Mouse (Mus musculus): ENCODE measurements around the gene Gm49366. TPM values are rescaled to one million over a fixed set of nuclear protein-coding genes. Genes with fewer than 3 reads are reported as not detected.
"Not testable (repeated sequence)": the region's sequence is repeated elsewhere in the genome, so short reads cannot be mapped to it uniquely, and the experiment has no call there.

Gene Gm49366
- polyA plus RNA-seq, 1 experiment from 2014 or later: not detected

GRCm38 (mm10) chr12:84062336-84062735 is 23.6 kb downstream of the Gm49366 start:
- Histone ChIP-seq H3K4me1 (replicated peaks; ENCODE audit: control insufficient read depth, insufficient read depth, low read length) (no peaks in the 10 kb centered on the region), H3K27me3 (replicated peaks; ENCODE audit: control insufficient read depth, insufficient read depth, low read length) (no peaks in the 10 kb centered on the region), H3K9me3 (ENCODE audit: control insufficient read depth, low read length) (no peaks in the 10 kb centered on the region), H3K4me3 (ENCODE audit: low read depth, low read length) (no peak overlapping the region), H3K9ac (ENCODE audit: low read length) (no peak overlapping the region), H3K4me2 (ENCODE audit: low read length) (no peak overlapping the region), H3K36me3 (ENCODE audit: control insufficient read depth, insufficient read depth, low read length) (no peaks in the 10 kb centered on the region), H3K27ac (ENCODE audit: low read depth) (no peak overlapping the region)
- DNase-seq (ENCODE audit: low spot score): peak; percentile 48
- WGBS: 91% methylated on average over 20 of the region's 20 CpGs
- no peak for ATAC-seq (replicated peaks; ENCODE audit: low FRiP score, low TSS enrichment, low read depth)

DNA sequence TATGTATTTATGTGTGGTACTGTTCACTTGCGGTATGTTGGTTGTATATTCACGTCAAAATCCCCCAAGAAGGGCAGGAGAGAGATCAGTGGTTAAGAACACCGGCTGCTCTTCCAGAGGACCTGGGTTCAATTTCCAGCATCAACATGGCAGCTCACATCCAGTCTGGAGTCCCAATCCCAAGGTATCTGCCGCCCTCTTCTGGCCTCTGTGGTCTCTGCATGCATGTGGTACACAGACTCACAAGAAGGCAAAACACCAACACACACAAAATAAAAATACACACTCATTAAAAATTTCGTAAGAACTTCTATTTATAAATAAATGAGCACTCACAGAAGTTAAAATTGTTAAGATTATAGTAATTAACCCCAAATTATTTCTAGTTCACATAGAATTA is 24.5 kb downstream of the Gm49366 start:
- H3K36me3 ChIP-seq (ENCODE audit: control insufficient read depth, insufficient read depth, low read length): no peaks in the 10 kb centered on the region
- no peak overlapping the region for H3K4me3 ChIP-seq (ENCODE audit: low read depth, low read length)
- H3K27me3 ChIP-seq (replicated peaks; ENCODE audit: control insufficient read depth, insufficient read depth, low read length): peaks cover 5% of the 10 kb centered on the region
- no peak overlapping the region for H3K9ac ChIP-seq (ENCODE audit: low read length)
- DNase-seq (ENCODE audit: low spot score) (peak; percentile 55), ATAC-seq (replicated peaks; ENCODE audit: low FRiP score, low TSS enrichment, low read depth) (no peak)
- H3K4me2 ChIP-seq (ENCODE audit: low read length): no peak overlapping the region
- no peak overlapping the region for H3K27ac ChIP-seq (ENCODE audit: low read depth)
- 76% methylated on average over 5 of the region's 5 CpGs for WGBS
- no peaks in the 10 kb centered on the region for H3K9me3 ChIP-seq (ENCODE audit: control insufficient read depth, low read length)
- H3K4me1 ChIP-seq (replicated peaks; ENCODE audit: control insufficient read depth, insufficient read depth, low read length): no peaks in the 10 kb centered on the region

DNA sequence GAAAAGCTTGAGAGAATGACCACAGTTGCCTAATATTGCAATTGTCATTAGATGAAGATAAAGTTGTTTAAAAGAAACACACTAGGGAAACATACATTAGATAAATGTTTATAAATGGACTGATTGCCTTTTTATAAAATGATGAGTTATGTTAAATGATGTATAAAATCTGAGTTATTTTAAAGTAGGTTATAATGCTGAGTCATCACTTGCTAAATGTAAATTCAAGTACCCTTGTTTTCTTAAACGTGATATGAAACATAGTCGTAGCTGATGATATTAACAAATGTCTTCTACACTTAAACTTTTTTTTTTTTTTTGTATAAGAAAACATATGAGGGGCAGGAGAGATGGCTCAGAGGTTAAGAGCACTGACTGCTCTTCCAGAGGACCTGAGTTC is 25.1 kb downstream of the Gm49366 start:
- DNase-seq (ENCODE audit: low spot score): no peak
- H3K4me3 ChIP-seq (ENCODE audit: low read depth, low read length): no peak overlapping the region
- WGBS: 67% methylated on average over 2 of the region's 2 CpGs
- no peak overlapping the region for H3K9ac ChIP-seq (ENCODE audit: low read length)
- no peak overlapping the region for H3K4me2 ChIP-seq (ENCODE audit: low read length)
- peaks cover 11% of the 10 kb centered on the region for H3K27me3 ChIP-seq (replicated peaks; ENCODE audit: control insufficient read depth, insufficient read depth, low read length)
- ATAC-seq (replicated peaks; ENCODE audit: low FRiP score, low TSS enrichment, low read depth): no peak
- H3K36me3 ChIP-seq (ENCODE audit: control insufficient read depth, insufficient read depth, low read length): no peaks in the 10 kb centered on the region
- H3K4me1 ChIP-seq (replicated peaks; ENCODE audit: control insufficient read depth, insufficient read depth, low read length): no peaks in the 10 kb centered on the region
- H3K9me3 ChIP-seq (ENCODE audit: control insufficient read depth, low read length): no peaks in the 10 kb centered on the region
- H3K27ac ChIP-seq (ENCODE audit: low read depth): no peak overlapping the region

- Histone ChIP-seq H3K4me3 (ENCODE audit: low read depth, low read length) (no peak overlapping the region), H3K4me2 (ENCODE audit: low read length) (no peak overlapping the region), H3K9ac (ENCODE audit: low read length) (no peak overlapping the region), H3K27ac (ENCODE audit: low read depth) (no peak overlapping the region), H3K4me1 (replicated peaks; ENCODE audit: control insufficient read depth, insufficient read depth, low read length) (no peaks in the 10 kb centered on the region), H3K36me3 (ENCODE audit: control insufficient read depth, insufficient read depth, low read length) (no peaks in the 10 kb centered on the region), H3K9me3 (ENCODE audit: control insufficient read depth, low read length) (no peaks in the 10 kb centered on the region), H3K27me3 (replicated peaks; ENCODE audit: control insufficient read depth, insufficient read depth, low read length) (peaks cover 17% of the 10 kb centered on the region)
- ATAC-seq (replicated peaks; ENCODE audit: low FRiP score, low TSS enrichment, low read depth) (no peak), DNase-seq (ENCODE audit: low spot score) (peak; percentile 40)
- 70% methylated on average over 8 of the region's 8 CpGs for WGBS
Observed at GRCm38 (mm10) chr12:84064621-84065020, 25.9 kb downstream of the Gm49366 start.

- H3K27me3 ChIP-seq (replicated peaks; ENCODE audit: control insufficient read depth, insufficient read depth, low read length): peaks cover 28% of the 10 kb centered on the region
- ATAC-seq (replicated peaks; ENCODE audit: low FRiP score, low TSS enrichment, low read depth) (no peak), DNase-seq (ENCODE audit: low spot score) (peak; percentile 41)
- H3K9ac ChIP-seq (ENCODE audit: low read length): no peak overlapping the region
- H3K4me2 ChIP-seq (ENCODE audit: low read length): no peak overlapping the region
- no peaks in the 10 kb centered on the region for H3K4me1 ChIP-seq (replicated peaks; ENCODE audit: control insufficient read depth, insufficient read depth, low read length)
- H3K4me3 ChIP-seq (ENCODE audit: low read depth, low read length): no peak overlapping the region
- no peaks in the 10 kb centered on the region for H3K9me3 ChIP-seq (ENCODE audit: control insufficient read depth, low read length)
- 71% methylated on average over 4 of the region's 4 CpGs for WGBS
- H3K36me3 ChIP-seq (ENCODE audit: control insufficient read depth, insufficient read depth, low read length): no peaks in the 10 kb centered on the region
- H3K27ac ChIP-seq (ENCODE audit: low read depth): no peak overlapping the region
Observed at GRCm38 (mm10) chr12:84067752-84068151, 29.0 kb downstream of the Gm49366 start.

GRCm38 (mm10) chr12:84068296-84068695 is 29.6 kb downstream of the Gm49366 start:
- Histone ChIP-seq H3K27ac (ENCODE audit: low read depth) (no peak overlapping the region), H3K9ac (ENCODE audit: low read length) (no peak overlapping the region), H3K9me3 (ENCODE audit: control insufficient read depth, low read length) (no peaks in the 10 kb centered on the region), H3K27me3 (replicated peaks; ENCODE audit: control insufficient read depth, insufficient read depth, low read length) (peaks cover 28% of the 10 kb centered on the region), H3K4me2 (ENCODE audit: low read length) (no peak overlapping the region), H3K4me3 (ENCODE audit: low read depth, low read length) (no peak overlapping the region), H3K4me1 (replicated peaks; ENCODE audit: control insufficient read depth, insufficient read depth, low read length) (no peaks in the 10 kb centered on the region), H3K36me3 (ENCODE audit: control insufficient read depth, insufficient read depth, low read length) (no peaks in the 10 kb centered on the region)
- 71% methylated on average over 8 of the region's 8 CpGs for WGBS
- DNase-seq (ENCODE audit: low spot score): no peak
- no peak for ATAC-seq (replicated peaks; ENCODE audit: low FRiP score, low TSS enrichment, low read depth)

GRCm38 (mm10) chr12:84068986-84069385 is 30.3 kb downstream of the Gm49366 start, which contains the start of gene Acot5:
Acot5 (plus strand) TSS chr12:84069325.
- Histone ChIP-seq H3K36me3 (ENCODE audit: control insufficient read depth, insufficient read depth, low read length) (no peaks in the 10 kb centered on the region), H3K9ac (ENCODE audit: low read length) (no peak within 1 kb of the TSS), H3K27me3 (replicated peaks; ENCODE audit: control insufficient read depth, insufficient read depth, low read length) (peaks cover 28% of the 10 kb centered on the region), H3K4me2 (ENCODE audit: low read length) (peak within 1 kb of the TSS; percentile 57), H3K4me3 (ENCODE audit: low read depth, low read length) (peak within 1 kb of the TSS; percentile 33), H3K4me1 (replicated peaks; ENCODE audit: control insufficient read depth, insufficient read depth, low read length) (no peaks in the 10 kb centered on the region), H3K27ac (ENCODE audit: low read depth) (no peak within 1 kb of the TSS), H3K9me3 (ENCODE audit: control insufficient read depth, low read length) (no peaks in the 10 kb centered on the region)
- DNase-seq (ENCODE audit: low spot score) (no peak), ATAC-seq (replicated peaks; ENCODE audit: low FRiP score, low TSS enrichment, low read depth) (no peak)
- WGBS: 51% methylated on average over 9 of the region's 9 CpGs

GRCm38 (mm10) chr12:84069582-84069981 is 30.8 kb downstream of the Gm49366 start:
- under 1% methylated on average over 37 of the region's 52 CpGs for WGBS
- H3K9ac ChIP-seq (ENCODE audit: low read length); H3K4me1 ChIP-seq (replicated peaks; ENCODE audit: control insufficient read depth, insufficient read depth, low read length); H3K36me3 ChIP-seq (ENCODE audit: control insufficient read depth, insufficient read depth, low read length); H3K27ac ChIP-seq (ENCODE audit: low read depth); H3K9me3 ChIP-seq (ENCODE audit: control insufficient read depth, low read length); ATAC-seq (replicated peaks; ENCODE audit: low FRiP score, low TSS enrichment, low read depth): not testable (repeated sequence)
- Histone ChIP-seq H3K4me3 (ENCODE audit: low read depth, low read length) (peak overlapping the region; percentile 33), H3K27me3 (replicated peaks; ENCODE audit: control insufficient read depth, insufficient read depth, low read length) (peaks cover 28% of the 10 kb centered on the region), H3K4me2 (ENCODE audit: low read length) (peak overlapping the region; percentile 57)
- DNase-seq (ENCODE audit: low spot score): peak; percentile 56

DNA sequence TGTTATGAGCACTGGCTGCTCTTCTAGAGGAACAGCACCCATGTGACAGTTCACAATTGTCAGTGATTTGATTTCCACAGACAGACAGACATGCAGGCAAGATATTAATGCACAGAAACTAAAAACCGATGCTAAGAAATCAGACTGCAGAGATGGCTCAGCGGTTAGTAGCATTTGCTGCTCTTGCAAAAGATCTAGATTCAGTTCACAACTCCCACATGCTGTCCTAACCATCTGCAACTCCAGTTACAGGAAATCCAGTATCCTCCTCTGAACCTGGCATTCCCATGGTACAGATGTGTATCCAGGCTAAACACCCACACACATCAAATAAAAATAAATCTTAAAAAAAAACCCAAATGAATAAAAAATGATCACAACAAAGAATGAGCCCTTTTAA is 33.0 kb downstream of the Gm49366 start:
- no peak overlapping the region for H3K4me3 ChIP-seq (ENCODE audit: low read depth, low read length)
- 90% methylated on average over 2 of the region's 2 CpGs for WGBS
- H3K4me2 ChIP-seq (ENCODE audit: low read length): no peak overlapping the region
- H3K9ac ChIP-seq (ENCODE audit: low read length): no peak overlapping the region
- no peaks in the 10 kb centered on the region for H3K9me3 ChIP-seq (ENCODE audit: control insufficient read depth, low read length)
- H3K4me1 ChIP-seq (replicated peaks; ENCODE audit: control insufficient read depth, insufficient read depth, low read length): no peaks in the 10 kb centered on the region
- H3K27me3 ChIP-seq (replicated peaks; ENCODE audit: control insufficient read depth, insufficient read depth, low read length): peaks cover 28% of the 10 kb centered on the region
- ATAC-seq (replicated peaks; ENCODE audit: low FRiP score, low TSS enrichment, low read depth): no peak
- no peak overlapping the region for H3K27ac ChIP-seq (ENCODE audit: low read depth)
- H3K36me3 ChIP-seq (ENCODE audit: control insufficient read depth, insufficient read depth, low read length): no peaks in the 10 kb centered on the region
- DNase-seq (ENCODE audit: low spot score): peak; percentile 34
